Mouse (Mus musculus) stomach, embryonic 15.5 days (tissue): ENCODE measurements around the gene Nav2. TPM values are rescaled to one million over a fixed set of nuclear protein-coding genes. Genes with fewer than 3 reads are reported as not detected.

Experiments used
- ATAC-seq: fragments of 200-750 bp; cut with Nextera tagmentation; 2 replicates; pipeline ENCODE4 v1.8.0; 2017; ENCODE audit warnings: low read depth, moderate number of reproducible peaks, moderate TSS enrichment; ENCODE audit not compliant: insufficient read depth, low FRiP score
- H3K27ac ChIP-seq: fragments of 300-500 bp; sonication (generic); 2 replicates; pipeline ENCODE4 v1.5.1; 2015; ENCODE audit warnings: mild to moderate bottlenecking, inconsistent platforms
- H3K27me3 ChIP-seq: fragments of 300-500 bp; sonication (generic); replicated peaks from 2 replicates; pipeline ENCODE4 v1.6.1; 2015; ENCODE audit warnings: inconsistent platforms
- H3K36me3 ChIP-seq: fragments of 300-500 bp; sonication (generic); 2 replicates; pipeline ENCODE4 v1.6.1; 2015; ENCODE audit warnings: inconsistent platforms
- H3K4me1 ChIP-seq: fragments of 300-500 bp; sonication (generic); 2 replicates; pipeline ENCODE4 v1.6.1; 2015; ENCODE audit warnings: inconsistent platforms
- H3K4me2 ChIP-seq: fragments of 300-500 bp; sonication (generic); 2 replicates; pipeline ENCODE4 v1.6.1; 2015; ENCODE audit warnings: mild to moderate bottlenecking, inconsistent platforms
- H3K4me3 ChIP-seq: fragments of 300-500 bp; sonication (generic); replicated peaks from 2 replicates; pipeline ENCODE4 v1.5.1; 2015; ENCODE audit warnings: inconsistent platforms
- H3K9ac ChIP-seq: fragments of 300-500 bp; sonication (generic); 2 replicates; pipeline ENCODE4 v1.6.1; 2015; ENCODE audit warnings: inconsistent platforms
- H3K9me3 ChIP-seq: fragments of 300-500 bp; sonication (generic); 2 replicates; pipeline ENCODE4 v1.6.1; 2016; ENCODE audit warnings: inconsistent platforms
- WGBS: fragments of 180-500 bp; shearing (Covaris S2); methylation state at CpG from one replicate; pipeline ENCODE4 v1.1.7; 2015; 5-methylcytosine and 5-hydroxymethylcytosine counted together
- polyA plus RNA-seq: library from polyadenylated mRNA; unstranded; fragments of >200 nt; fragmentation: Nextera tagmentation; extraction: Ambion mirVana; gene quantifications from 2 replicates; pipeline ENCODE4 v1.2.1, GENCODE M21; 2015

Nav2 gene
- polyA plus RNA-seq, 1 experiment from 2014 or later = 20.4 TPM

- WGBS = 23% methylated on average over 13 of the region's 13 CpGs
These were observed 86.7 kb downstream of the Nav2 start for GRCm38 (mm10) chr7:48995171-48995570.

GRCm38 (mm10) chr7:48995701-48996100 is 87.2 kb downstream of the Nav2 start:
- Histone ChIP-seq H3K4me2 (no peak overlapping the region), H3K4me1 (0 out of 2 replicates have a peak, but pooled peaks cover 3% of the 10 kb centered on the region), H3K36me3 (no peaks in the 10 kb centered on the region), H3K9me3 (no peaks in the 10 kb centered on the region), H3K27me3 (0 out of 2 replicates have a peak, but pooled peaks cover 3% of the 10 kb centered on the region), H3K9ac (no peak overlapping the region), H3K4me3 (no peak overlapping the region), H3K27ac (no peak overlapping the region)
- no peak for ATAC-seq
- WGBS = 76% methylated on average over 8 of the region's 8 CpGs

More at GRCm38 (mm10) chr7:48995171-48995570, 86.7 kb downstream of the Nav2 start:
- H3K9ac ChIP-seq = no peak overlapping the region
- no peak overlapping the region for H3K4me3 ChIP-seq
- H3K36me3 ChIP-seq = no peaks in the 10 kb centered on the region
- no peak overlapping the region for H3K27ac ChIP-seq
- H3K4me1 ChIP-seq = 0 out of 2 replicates have a peak, but pooled peaks cover 3% of the 10 kb centered on the region
- 0 out of 2 replicates have a peak, but pooled peaks cover 3% of the 10 kb centered on the region for H3K27me3 ChIP-seq
- ATAC-seq = no peak
- no peak overlapping the region for H3K4me2 ChIP-seq
- H3K9me3 ChIP-seq = no peaks in the 10 kb centered on the region

DNA sequence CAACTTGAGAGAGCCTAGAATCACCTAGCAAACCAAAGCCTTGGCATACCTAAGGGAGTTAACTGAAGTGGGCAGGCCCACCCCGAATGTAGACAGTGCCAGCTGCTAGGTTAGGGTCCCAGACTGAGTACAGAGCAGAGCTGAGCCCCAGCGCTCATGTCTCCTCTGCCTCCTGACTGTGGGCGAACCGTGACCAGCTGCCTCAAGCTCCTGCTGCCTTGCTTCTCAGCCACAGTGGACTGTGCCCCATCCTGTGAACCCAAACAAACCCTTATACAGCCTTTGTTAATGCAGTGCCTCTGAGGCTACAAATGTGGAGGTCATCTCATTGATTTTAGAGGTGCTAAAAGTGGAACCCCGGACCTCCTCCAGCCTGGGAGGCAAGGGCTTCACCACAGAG is 88.3 kb downstream of the Nav2 start:
- Histone ChIP-seq H3K36me3 (no peaks in the 10 kb centered on the region), H3K4me2 (no peak overlapping the region), H3K27ac (no peak overlapping the region), H3K4me1 (0 out of 2 replicates have a peak, but pooled peaks cover 3% of the 10 kb centered on the region), H3K9ac (no peak overlapping the region), H3K4me3 (no peak overlapping the region), H3K27me3 (0 out of 2 replicates have a peak, but pooled peaks cover 3% of the 10 kb centered on the region), H3K9me3 (no peaks in the 10 kb centered on the region)
- ATAC-seq = no peak
- 61% methylated on average over 5 of the region's 5 CpGs for WGBS

DNA sequence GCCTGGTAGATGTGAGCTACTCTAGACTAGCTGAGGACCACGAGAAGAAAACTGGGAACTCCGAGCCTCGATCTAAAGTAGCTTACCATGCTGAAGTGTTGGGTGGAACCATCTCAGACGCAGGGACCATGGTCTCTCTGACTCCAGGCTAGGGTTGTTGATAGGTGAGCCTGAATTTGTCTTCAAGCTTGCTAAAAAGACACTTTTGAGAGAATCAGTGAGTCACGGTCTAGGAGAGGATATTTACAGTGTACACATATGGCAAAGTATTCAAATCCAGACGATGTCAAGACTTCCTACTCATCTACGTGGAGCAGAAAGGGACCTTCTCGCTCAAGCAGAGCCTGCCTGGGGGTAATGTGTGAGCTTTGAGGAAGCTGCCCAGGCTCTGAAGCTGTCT is 89.6 kb downstream of the Nav2 start:
- no peak overlapping the region for H3K9ac ChIP-seq
- ATAC-seq = no peak
- H3K4me1 ChIP-seq = 0 out of 2 replicates have a peak, but pooled peaks cover 3% of the 10 kb centered on the region
- WGBS = 86% methylated on average over 8 of the region's 8 CpGs
- no peak overlapping the region for H3K4me3 ChIP-seq
- 0 out of 2 replicates have a peak, but pooled peaks cover 3% of the 10 kb centered on the region for H3K27me3 ChIP-seq
- H3K27ac ChIP-seq = no peak overlapping the region
- no peaks in the 10 kb centered on the region for H3K36me3 ChIP-seq
- no peaks in the 10 kb centered on the region for H3K9me3 ChIP-seq
- H3K4me2 ChIP-seq = no peak overlapping the region

DNA sequence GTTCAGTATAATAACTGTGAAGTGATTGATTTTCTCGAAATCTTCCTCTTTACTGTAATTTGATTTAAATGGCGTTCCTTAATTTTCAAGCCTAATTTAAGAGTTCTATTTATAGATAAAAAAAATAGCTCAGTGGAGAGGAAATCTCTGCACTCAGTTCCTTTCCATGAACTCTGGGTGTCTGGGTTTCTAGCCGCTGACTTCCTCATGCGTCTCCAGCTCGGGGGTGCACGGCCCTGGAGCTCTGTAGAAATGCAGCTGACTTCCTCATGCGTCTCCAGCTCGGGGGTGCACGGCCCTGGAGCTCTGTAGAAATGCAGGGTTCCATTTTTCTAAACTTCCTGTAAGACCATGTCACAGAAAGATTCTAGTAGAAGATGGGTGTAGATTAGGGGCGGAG is 90.1 kb downstream of the Nav2 start:
- H3K4me3 ChIP-seq = no peak overlapping the region
- H3K9me3 ChIP-seq = no peaks in the 10 kb centered on the region
- H3K4me2 ChIP-seq = no peak overlapping the region
- no peak overlapping the region for H3K9ac ChIP-seq
- 0 out of 2 replicates have a peak, but pooled peaks cover 3% of the 10 kb centered on the region for H3K4me1 ChIP-seq
- no peak overlapping the region; the same call in 1 of the 2 replicates for H3K27ac ChIP-seq
- ATAC-seq = no peak
- 52% methylated on average over 10 of the region's 10 CpGs for WGBS
- 0 out of 2 replicates have a peak, but pooled peaks cover 3% of the 10 kb centered on the region for H3K27me3 ChIP-seq
- H3K36me3 ChIP-seq = no peaks in the 10 kb centered on the region

DNA sequence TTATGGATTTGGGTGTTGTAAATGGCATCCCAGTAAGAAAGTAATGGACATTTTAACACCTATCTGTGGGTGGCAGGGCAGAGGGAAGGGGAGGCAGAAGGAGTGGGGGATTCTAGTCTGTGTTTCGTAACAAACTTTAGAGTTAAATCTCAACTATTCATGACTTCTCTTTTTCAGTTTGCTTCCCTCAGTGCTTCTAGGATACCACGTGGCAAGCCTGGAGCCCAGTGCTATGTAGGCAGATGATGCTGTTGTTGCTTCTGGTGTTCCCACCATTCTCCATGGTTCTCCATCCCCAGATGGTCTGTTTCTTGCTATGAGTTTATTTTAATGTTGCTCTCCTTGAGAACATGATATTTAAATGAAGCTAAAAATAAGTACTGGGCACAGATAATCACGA is 92.3 kb downstream of the Nav2 start:
- Histone ChIP-seq H3K4me3 (no peak overlapping the region), H3K27me3 (no peaks in the 10 kb centered on the region), H3K36me3 (no peaks in the 10 kb centered on the region), H3K4me1 (0 out of 2 replicates have a peak, but pooled peaks cover 3% of the 10 kb centered on the region), H3K9ac (no peak overlapping the region), H3K4me2 (no peak overlapping the region), H3K27ac (no peak overlapping the region), H3K9me3 (no peaks in the 10 kb centered on the region)
- ATAC-seq = no peak
- 65% methylated on average over 3 of the region's 3 CpGs for WGBS

DNA sequence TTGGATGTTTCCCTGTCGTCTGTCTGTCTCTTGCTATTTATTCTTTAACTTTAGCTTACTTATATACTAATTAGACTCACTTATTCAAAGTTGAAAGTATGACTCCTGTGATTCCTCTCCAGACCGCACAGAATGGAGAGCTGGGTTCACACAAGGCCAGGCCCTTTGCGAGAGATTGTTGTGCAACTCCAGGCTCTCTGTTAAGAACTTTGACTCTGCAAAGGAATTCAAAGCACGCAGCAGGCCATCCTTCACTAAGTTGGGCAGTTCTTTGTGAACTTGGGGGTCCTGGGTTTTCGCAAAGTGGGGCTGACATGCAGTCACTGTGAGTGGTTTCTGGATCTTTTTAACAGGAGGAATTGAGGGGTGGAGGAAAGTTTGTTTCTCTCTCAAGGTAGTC is 95.9 kb downstream of the Nav2 start:
- WGBS = 45% methylated on average over 5 of the region's 5 CpGs
- ATAC-seq = no peak

GRCm38 (mm10) chr7:49006886-49007285 is 98.4 kb downstream of the Nav2 start:
- Histone ChIP-seq H3K9me3 (no peaks in the 10 kb centered on the region), H3K9ac (no peak overlapping the region), H3K27me3 (no peaks in the 10 kb centered on the region), H3K36me3 (no peaks in the 10 kb centered on the region), H3K27ac (no peak overlapping the region), H3K4me1 (no peaks in the 10 kb centered on the region), H3K4me3 (no peak overlapping the region), H3K4me2 (no peak overlapping the region)
- WGBS = 28% methylated on average over 7 of the region's 7 CpGs
- no peak for ATAC-seq

More for the DNA sequence above, 95.9 kb downstream of the Nav2 start:
- H3K4me2 ChIP-seq = no peak overlapping the region
- H3K4me1 ChIP-seq = no peaks in the 10 kb centered on the region
- H3K9me3 ChIP-seq = no peaks in the 10 kb centered on the region
- no peaks in the 10 kb centered on the region for H3K36me3 ChIP-seq
- H3K27me3 ChIP-seq = no peaks in the 10 kb centered on the region
- no peak overlapping the region for H3K9ac ChIP-seq
- H3K27ac ChIP-seq = no peak overlapping the region
- no peak overlapping the region for H3K4me3 ChIP-seq

GRCm38 (mm10) chr7:49010739-49011138 is 102.2 kb downstream of the Nav2 start:
- no peaks in the 10 kb centered on the region for H3K9me3 ChIP-seq
- H3K4me1 ChIP-seq = no peaks in the 10 kb centered on the region
- no peak for ATAC-seq
- H3K27me3 ChIP-seq = no peaks in the 10 kb centered on the region
- H3K27ac ChIP-seq = no peak overlapping the region
- H3K36me3 ChIP-seq = no peaks in the 10 kb centered on the region
- H3K4me2 ChIP-seq = no peak overlapping the region
- WGBS = 88% methylated on average over 6 of the region's 6 CpGs
- no peak overlapping the region for H3K9ac ChIP-seq
- no peak overlapping the region for H3K4me3 ChIP-seq

DNA sequence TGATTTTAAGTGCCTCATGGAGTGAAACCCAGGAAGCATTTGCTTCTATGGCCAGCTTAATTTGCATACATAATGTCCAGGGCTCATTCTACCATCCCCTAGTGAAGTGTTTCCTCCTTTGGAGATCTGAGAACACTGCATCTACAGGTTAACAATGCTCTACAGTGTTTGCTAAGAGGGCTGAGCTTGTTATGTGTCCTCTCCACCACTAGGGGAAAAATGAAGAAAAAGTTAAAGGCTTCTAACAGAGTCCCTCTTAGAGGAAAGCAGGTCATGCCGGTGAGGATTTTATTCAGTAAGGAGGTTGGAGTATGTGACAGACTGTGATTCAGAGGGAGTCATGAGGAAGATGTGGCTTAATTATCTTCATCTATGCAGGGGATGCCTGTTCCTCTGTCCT is 103.5 kb downstream of the Nav2 start:
- no peaks in the 10 kb centered on the region for H3K4me1 ChIP-seq
- no peak overlapping the region for H3K4me3 ChIP-seq
- H3K4me2 ChIP-seq = no peak overlapping the region
- ATAC-seq = no peak
- no peaks in the 10 kb centered on the region for H3K9me3 ChIP-seq
- H3K27ac ChIP-seq = no peak overlapping the region
- WGBS = 65% methylated on average over 1 of the region's 1 CpGs
- no peaks in the 10 kb centered on the region for H3K36me3 ChIP-seq
- no peaks in the 10 kb centered on the region for H3K27me3 ChIP-seq
- H3K9ac ChIP-seq = no peak overlapping the region

- Histone ChIP-seq H3K36me3 (no peaks in the 10 kb centered on the region), H3K9me3 (no peaks in the 10 kb centered on the region), H3K27me3 (no peaks in the 10 kb centered on the region), H3K4me2 (no peak overlapping the region), H3K9ac (no peak overlapping the region), H3K4me3 (no peak overlapping the region), H3K4me1 (no peaks in the 10 kb centered on the region), H3K27ac (no peak overlapping the region)
- ATAC-seq = no peak
- 84% methylated on average over 10 of the region's 10 CpGs for WGBS
These were observed 106.0 kb downstream of the Nav2 start for GRCm38 (mm10) chr7:49014480-49014879.

DNA sequence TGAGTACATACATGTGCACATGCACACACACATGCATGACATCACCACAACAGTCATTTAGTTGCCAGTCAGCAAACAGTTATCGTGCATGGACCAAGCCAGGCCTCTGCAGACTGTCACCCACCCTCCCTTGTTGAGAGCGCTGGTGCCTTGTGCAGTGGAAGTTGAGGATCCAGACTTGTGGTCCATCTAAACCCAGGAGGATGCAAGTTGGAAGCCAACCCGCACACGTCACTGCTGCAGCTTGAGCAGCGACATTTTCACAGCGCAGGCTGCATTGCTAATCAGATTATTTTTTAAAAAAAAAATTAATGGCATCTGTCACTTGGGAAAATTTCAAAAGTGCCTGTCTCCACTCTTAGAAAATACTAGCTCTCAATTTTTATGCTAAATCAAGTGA is 106.8 kb downstream of the Nav2 start:
- Histone ChIP-seq H3K36me3 (no peaks in the 10 kb centered on the region), H3K9ac (no peak overlapping the region), H3K4me3 (no peak overlapping the region), H3K9me3 (no peaks in the 10 kb centered on the region), H3K4me2 (no peak overlapping the region), H3K27ac (no peak overlapping the region), H3K4me1 (no peaks in the 10 kb centered on the region), H3K27me3 (no peaks in the 10 kb centered on the region)
- 90% methylated on average over 6 of the region's 6 CpGs for WGBS
- no peak for ATAC-seq

DNA sequence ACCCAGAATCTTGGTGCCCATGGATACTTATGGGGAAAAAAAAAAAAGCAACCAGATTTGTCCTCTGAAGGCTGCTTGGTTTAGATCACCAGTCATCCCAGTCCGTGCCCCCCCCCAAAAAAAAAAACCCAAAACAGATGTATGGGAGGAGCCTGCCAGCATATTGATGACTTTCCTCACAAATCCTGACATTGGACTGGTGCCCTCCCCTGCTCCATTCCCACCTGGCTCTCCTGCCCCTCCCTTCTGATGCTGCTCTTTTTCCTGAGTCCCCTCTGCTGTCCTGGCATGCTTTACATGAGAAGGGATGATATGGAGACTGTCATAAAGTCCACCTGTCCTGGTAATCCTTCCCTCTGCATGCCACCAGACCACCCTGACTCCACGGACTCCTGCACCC is 107.6 kb downstream of the Nav2 start:
- Histone ChIP-seq H3K4me1 (no peaks in the 10 kb centered on the region), H3K9ac (no peak overlapping the region), H3K4me2 (no peak overlapping the region), H3K27ac (no peak overlapping the region), H3K4me3 (no peak overlapping the region), H3K36me3 (no peaks in the 10 kb centered on the region), H3K9me3 (no peaks in the 10 kb centered on the region), H3K27me3 (no peaks in the 10 kb centered on the region)
- 56% methylated on average over 2 of the region's 2 CpGs for WGBS
- no peak for ATAC-seq
